13 mouse cellular contexts compared by ENCODE assay signal in genomic region chr1:128687236-128687927, GRCm38 (mm10).
DNase-seq lines count a peak whose midpoint lies in the region; ATAC-seq and TF ChIP-seq lines count a peak whose summit lies in the region.
"Had no signal": no experiment of that assay in that cellular context is flagged by ENCODE, and none has a peak within 500 bp of the region (broad histone marks: within the 10 kb centered on the region; RNA-seq: fewer than 3 reads in every experiment).

No protein-coding gene starts in this region.

- H3K9ac ChIP-seq in midbrain, postnatal 0 days (replicated peaks; ENCODE audit: low read length, poor library complexity, severe bottlenecking), result no peak overlapping the region
- no peak overlapping the region for H3K9ac ChIP-seq in forebrain, embryonic 12.5 days
- H3K9ac ChIP-seq in limb, embryonic 13.5 days, result 0 out of 2 replicates have a peak overlapping the region, but pooled peaks have one; percentile 25

- 5% methylated on average over 9 of the region's 9 CpGs for WGBS in midbrain, embryonic 10.5 days
- WGBS in midbrain, postnatal 0 days, result 17% methylated on average over 9 of the region's 9 CpGs
- WGBS in forebrain, embryonic 12.5 days, result 2% methylated on average over 9 of the region's 9 CpGs
- 21% methylated on average over 9 of the region's 9 CpGs for WGBS in limb, embryonic 13.5 days

- no peaks in the 10 kb centered on the region for H3K36me3 ChIP-seq in midbrain, embryonic 10.5 days
- H3K36me3 ChIP-seq in midbrain, postnatal 0 days (ENCODE audit: insufficient read depth, low read length), result no peaks in the 10 kb centered on the region
- H3K36me3 ChIP-seq in forebrain, embryonic 12.5 days (replicated peaks), result no peaks in the 10 kb centered on the region
- H3K36me3 ChIP-seq in limb, embryonic 13.5 days, result no peaks in the 10 kb centered on the region

- ATAC-seq in midbrain, postnatal 0 days (ENCODE audit: low FRiP score), result no peak
- ATAC-seq in forebrain, embryonic 12.5 days (ENCODE audit: low FRiP score), result peak; percentile 69
- 0 out of 2 replicates have a peak, but pooled peaks have one; percentile 45 for ATAC-seq in limb, embryonic 13.5 days (ENCODE audit: low FRiP score, low read depth)
- ATAC-seq: intestine, postnatal 0 days had no signal

- no peaks in the 10 kb centered on the region for H3K9me3 ChIP-seq in midbrain, embryonic 10.5 days (replicated peaks)
- H3K9me3 ChIP-seq in midbrain, postnatal 0 days (ENCODE audit: low read length), result no peaks in the 10 kb centered on the region
- H3K9me3 ChIP-seq in forebrain, embryonic 12.5 days, result no peaks in the 10 kb centered on the region
- H3K9me3 ChIP-seq in limb, embryonic 13.5 days, result no peaks in the 10 kb centered on the region

- TF ChIP-seq CTCF in midbrain, postnatal 0 days (IDR thresholded peaks at IDR 0.05), result no peak

- H3K4me3 ChIP-seq in midbrain, embryonic 10.5 days, result peak overlapping the region; percentile 30; the same call in 1 of the 2 replicates
- no peak overlapping the region for H3K4me3 ChIP-seq in midbrain, postnatal 0 days (ENCODE audit: low read depth, low read length)
- no peak overlapping the region for H3K4me3 ChIP-seq in forebrain, embryonic 12.5 days (replicated peaks)
- H3K4me3 ChIP-seq in limb, embryonic 13.5 days, result no peak overlapping the region
- H3K4me3 ChIP-seq: left cerebral cortex, adult 2 months had no signal

- peak overlapping the region; percentile 90 for H3K27ac ChIP-seq in midbrain, embryonic 10.5 days (replicated peaks)
- no peak overlapping the region for H3K27ac ChIP-seq in midbrain, postnatal 0 days (ENCODE audit: low read depth, low read length)
- peak overlapping the region; percentile 68 for H3K27ac ChIP-seq in forebrain, embryonic 12.5 days
- no peak overlapping the region for H3K27ac ChIP-seq in limb, embryonic 13.5 days
- H3K27ac ChIP-seq: left cerebral cortex, adult 2 months had no signal

- H3K27me3 ChIP-seq in midbrain, embryonic 10.5 days (ENCODE audit: low read depth, poor library complexity, severe bottlenecking), result peaks cover 7% of the 10 kb centered on the region
- no peaks in the 10 kb centered on the region for H3K27me3 ChIP-seq in midbrain, postnatal 0 days (ENCODE audit: insufficient read depth, low read length)
- 0 out of 2 replicates have a peak, but pooled peaks cover 3% of the 10 kb centered on the region for H3K27me3 ChIP-seq in forebrain, embryonic 12.5 days
- H3K27me3 ChIP-seq in limb, embryonic 13.5 days, result no peaks in the 10 kb centered on the region; the same call in 1 of the 2 replicates

- DNase-seq in midbrain, embryonic 10.5 days (ENCODE audit: low spot score), result peak; percentile 86
- DNase-seq in midbrain, postnatal 0 days (ENCODE audit: low spot score), result no peak
- peak; percentile 91 for DNase-seq in retina, postnatal 1 day
- no peak for DNase-seq in right cerebral cortex, adult 18-20 months
- no peak for DNase-seq in cerebellum, adult 11-12 months
- no peak for DNase-seq in left cerebral cortex, postnatal 10 days (ENCODE audit: extremely low spot score in 1 of 2, low spot score in 2 of 2)
- DNase-seq: adrenal gland, adult 2 months; gastrocnemius, postnatal 14 days; thymus, postnatal 36 days had no signal

- intact Hi-C loops in left cerebral cortex, postnatal 10 days (cut with DNase I), result no loop called here

- peaks cover 80% of the 10 kb centered on the region for H3K4me1 ChIP-seq in midbrain, embryonic 10.5 days
- H3K4me1 ChIP-seq in midbrain, postnatal 0 days (ENCODE audit: insufficient read depth, low read length), result no peaks in the 10 kb centered on the region
- H3K4me1 ChIP-seq in forebrain, embryonic 12.5 days, result peaks cover 43% of the 10 kb centered on the region
- peaks cover 11% of the 10 kb centered on the region; the same call in 1 of the 2 replicates for H3K4me1 ChIP-seq in limb, embryonic 13.5 days

- no peak overlapping the region for H3K4me2 ChIP-seq in midbrain, postnatal 0 days (ENCODE audit: low read depth, low read length, poor library complexity, severe bottlenecking)
- H3K4me2 ChIP-seq in forebrain, embryonic 12.5 days, result peak overlapping the region; percentile 31; the same call in 1 of the 2 replicates
- no peak overlapping the region for H3K4me2 ChIP-seq in limb, embryonic 13.5 days (replicated peaks)

Comparison
In these comparisons a context has a peak if more than half of its experiments do, and no peak if none do; other contexts are left out.
1. DNase-seq: peak in midbrain, embryonic 10.5 days (single experiment) and retina, postnatal 1 day (single experiment); none in midbrain, postnatal 0 days (single experiment), right cerebral cortex, adult 18-20 months (single experiment), cerebellum, adult 11-12 months (single experiment) and left cerebral cortex, postnatal 10 days (0 of 2).
2. H3K27ac ChIP-seq: peak in midbrain, embryonic 10.5 days (single experiment) and forebrain, embryonic 12.5 days (single experiment); none in midbrain, postnatal 0 days (single experiment) and limb, embryonic 13.5 days (single experiment).